Comparison of ENCODE assay signal across 8 mouse cellular contexts in genomic region chr10:69320667-69321518, GRCm38 (mm10). TPM values are rescaled to one million over a fixed set of nuclear protein-coding genes. Genes with fewer than 3 reads are reported as not detected.
DNase-seq lines count a peak whose midpoint lies in the region; ATAC-seq lines count a peak whose summit lies in the region.

No protein-coding gene starts in this region.

- H3K27ac ChIP-seq in brown adipose tissue, adult 24 weeks (replicated peaks; ENCODE audit: low read depth, low read length) = peak overlapping the region; percentile 85
- no peak overlapping the region; the same call in 1 of the 2 replicates for H3K27ac ChIP-seq in heart, embryonic 13.5 days (replicated peaks)
- H3K27ac ChIP-seq in liver, embryonic 13.5 days = no peak overlapping the region
- H3K27ac ChIP-seq in neural tube, embryonic 11.5 days (ENCODE audit: low read depth, low read length) = no peak overlapping the region
- H3K27ac ChIP-seq in stomach, embryonic 16.5 days (ENCODE audit: low read length) = peak overlapping the region; percentile 62

- 42% methylated on average over 21 of the region's 21 CpGs for WGBS in heart, embryonic 13.5 days
- 35% methylated on average over 21 of the region's 21 CpGs for WGBS in liver, embryonic 13.5 days (ENCODE audit: insufficient replicate concordance)
- 48% methylated on average over 21 of the region's 21 CpGs for WGBS in neural tube, embryonic 11.5 days
- WGBS in stomach, embryonic 16.5 days = 39% methylated on average over 21 of the region's 21 CpGs

- no peaks in the 10 kb centered on the region for H3K27me3 ChIP-seq in heart, embryonic 13.5 days (replicated peaks)
- no peaks in the 10 kb centered on the region for H3K27me3 ChIP-seq in liver, embryonic 13.5 days
- no peaks in the 10 kb centered on the region for H3K27me3 ChIP-seq in neural tube, embryonic 11.5 days (ENCODE audit: control insufficient read depth, insufficient read depth, low read length)
- H3K27me3 ChIP-seq in stomach, embryonic 16.5 days (ENCODE audit: control insufficient read depth, insufficient read depth, low read length) = no peaks in the 10 kb centered on the region

- no peaks in the 10 kb centered on the region for H3K36me3 ChIP-seq in heart, embryonic 13.5 days
- no peaks in the 10 kb centered on the region for H3K36me3 ChIP-seq in liver, embryonic 13.5 days
- no peaks in the 10 kb centered on the region for H3K36me3 ChIP-seq in neural tube, embryonic 11.5 days (ENCODE audit: control insufficient read depth, insufficient read depth, low read length)
- H3K36me3 ChIP-seq in stomach, embryonic 16.5 days (ENCODE audit: control insufficient read depth, insufficient read depth, low read length) = no peaks in the 10 kb centered on the region

- H3K9me3 ChIP-seq in heart, embryonic 13.5 days = peaks cover 2% of the 10 kb centered on the region; the same call in 1 of the 2 replicates
- H3K9me3 ChIP-seq in liver, embryonic 13.5 days (replicated peaks) = no peaks in the 10 kb centered on the region
- no peaks in the 10 kb centered on the region for H3K9me3 ChIP-seq in neural tube, embryonic 11.5 days (ENCODE audit: control insufficient read depth, low read length)
- no peaks in the 10 kb centered on the region for H3K9me3 ChIP-seq in stomach, embryonic 16.5 days (replicated peaks; ENCODE audit: control insufficient read depth, low read length)

- peak; percentile 57; the same call in 1 of the 2 replicates for ATAC-seq in erythroid progenitor cell, adult 5-6 weeks (replicated peaks; ENCODE audit: low FRiP score, poor library complexity, severe bottlenecking)
- no peak for ATAC-seq in heart, embryonic 13.5 days (ENCODE audit: extremely low read depth, insufficient number of reproducible peaks, low FRiP score, low TSS enrichment)
- ATAC-seq in liver, embryonic 13.5 days (ENCODE audit: low read depth) = peak; percentile 47; the same call in 1 of the 2 replicates
- no peak for ATAC-seq in neural tube, embryonic 11.5 days (ENCODE audit: insufficient read depth, low FRiP score, low TSS enrichment)
- peak; percentile 92; the same call in 1 of the 2 replicates for ATAC-seq in stomach, embryonic 16.5 days (ENCODE audit: insufficient read depth, low FRiP score)

- no peaks in the 10 kb centered on the region for H3K4me1 ChIP-seq in brown adipose tissue, adult 24 weeks (ENCODE audit: control insufficient read depth, insufficient read depth, insufficient read length, low read length)
- H3K4me1 ChIP-seq in heart, embryonic 13.5 days = no peaks in the 10 kb centered on the region
- no peaks in the 10 kb centered on the region for H3K4me1 ChIP-seq in liver, embryonic 13.5 days (replicated peaks)
- H3K4me1 ChIP-seq in neural tube, embryonic 11.5 days (ENCODE audit: control insufficient read depth, insufficient read depth, low read length) = no peaks in the 10 kb centered on the region
- H3K4me1 ChIP-seq in stomach, embryonic 16.5 days (ENCODE audit: control insufficient read depth, insufficient read depth, low read length) = no peaks in the 10 kb centered on the region

- H3K4me2 ChIP-seq in heart, embryonic 13.5 days = peak overlapping the region; percentile 54
- peak overlapping the region; percentile 41 for H3K4me2 ChIP-seq in liver, embryonic 13.5 days
- no peak overlapping the region for H3K4me2 ChIP-seq in neural tube, embryonic 11.5 days (ENCODE audit: low read depth)
- H3K4me2 ChIP-seq in stomach, embryonic 16.5 days (ENCODE audit: low read depth, low read length) = peak overlapping the region; percentile 42

- H3K9ac ChIP-seq in heart, embryonic 13.5 days = peak overlapping the region; percentile 63
- no peak overlapping the region for H3K9ac ChIP-seq in liver, embryonic 13.5 days
- H3K9ac ChIP-seq in neural tube, embryonic 11.5 days (ENCODE audit: low read length) = no peak overlapping the region
- H3K9ac ChIP-seq in stomach, embryonic 16.5 days (ENCODE audit: low read length) = no peak overlapping the region

- DNase-seq in CD4-positive, CD25-positive, alpha-beta regulatory T cell, adult 2 months (ENCODE audit: low read depth, low spot score) = peak; percentile 86
- DNase-seq in kidney, postnatal 14 days = peak; percentile 92
- DNase-seq in liver, embryonic 13.5 days = peak; percentile 30
- DNase-seq in neural tube, embryonic 11.5 days (ENCODE audit: low spot score) = peak; percentile 86

- peak overlapping the region; percentile 42 for H3K4me3 ChIP-seq in brown adipose tissue, adult 24 weeks (ENCODE audit: insufficient read depth, low read depth, low read length)
- peak overlapping the region; percentile 19; the same call in 1 of the 2 replicates for H3K4me3 ChIP-seq in heart, embryonic 13.5 days
- 0 out of 2 replicates have a peak overlapping the region, but pooled peaks have one; percentile 8 for H3K4me3 ChIP-seq in liver, embryonic 13.5 days (replicated peaks)
- H3K4me3 ChIP-seq in neural tube, embryonic 11.5 days (ENCODE audit: low read depth, low read length) = no peak overlapping the region
- H3K4me3 ChIP-seq in stomach, embryonic 16.5 days (replicated peaks; ENCODE audit: low read length) = peak overlapping the region; percentile 30

RNA-seq across cellular contexts. Expression of gene Cdk1, which starts 31.8 kb away (rescaled TPM):
- polyA plus RNA-seq in brown adipose tissue, adult 24 weeks (2012; ENCODE audit: insufficient read depth, insufficient read length, missing spikeins) = 1.7 TPM in 1 of 2 replicates, not detected in the other
- total RNA-seq in erythroid progenitor cell, adult 5-6 weeks (2015; ENCODE audit: low replicate concordance) = 179 and 182 TPM in 2 replicates
- total RNA-seq in erythroid progenitor cell, adult 5-6 weeks (2017; ENCODE audit: low replicate concordance) = 568 and 653 TPM in 2 replicates
- 344 and 384 TPM in 2 replicates for polyA plus RNA-seq in heart, embryonic 13.5 days (2015; fragmentation: Nextera tagmentation; extraction: Ambion mirVana)
- 343 and 345 TPM in 2 replicates for polyA plus RNA-seq in liver, embryonic 13.5 days (2015; fragmentation: Nextera tagmentation; extraction: Ambion mirVana)
- 370 and 374 TPM in 2 replicates for polyA plus RNA-seq in neural tube, embryonic 11.5 days (2014; fragmentation: Nextera tagmentation; extraction: Ambion mirVana)
- 323 and 372 TPM in 2 replicates for polyA plus RNA-seq in stomach, embryonic 16.5 days (2015; fragmentation: Nextera tagmentation; extraction: Ambion mirVana)

Comparison
In these comparisons a context has a peak if more than half of its experiments do, and no peak if none do; other contexts are left out.
1. DNase-seq: peak in every context shown above with its lines; median percentile 92 in kidney, postnatal 14 days; 86 in CD4-positive, CD25-positive, alpha-beta regulatory T cell, adult 2 months; 86 in neural tube, embryonic 11.5 days; 30 in liver, embryonic 13.5 days.
2. H3K27ac ChIP-seq: peak in brown adipose tissue, adult 24 weeks (single experiment) and stomach, embryonic 16.5 days (single experiment); none in heart, embryonic 13.5 days (single experiment), liver, embryonic 13.5 days (single experiment) and neural tube, embryonic 11.5 days (single experiment).
3. ATAC-seq: peak in erythroid progenitor cell, adult 5-6 weeks (single experiment), liver, embryonic 13.5 days (single experiment) and stomach, embryonic 16.5 days (single experiment); none in heart, embryonic 13.5 days (single experiment) and neural tube, embryonic 11.5 days (single experiment).
4. RNA of gene Cdk1, which starts 31.8 kb away (polyA plus RNA-seq): 370 to 374 TPM in neural tube, embryonic 11.5 days, 344 to 384 TPM in heart, embryonic 13.5 days, 343 to 345 TPM in liver, embryonic 13.5 days and 323 to 372 TPM in stomach, embryonic 16.5 days; 1.7 TPM in brown adipose tissue, adult 24 weeks; every median in the first group is over 100 times any median in the second.